Mouse (Mus musculus) cortical plate, adult 2 months (tissue): ENCODE measurements at regions not wholly inside any gene's neighbourhood (a gene's known extent, or its start where the extent isn't known, plus 50 kb on each side); places are given as distances from the start of the nearest gene placed in this dataset.

ENCODE experiments used
- H3K27ac ChIP-seq: fragments of 200-500 bp; 2 replicates; pipeline ENCODE4 v1.5.1; 2012; ENCODE audit warnings: low read length, control low read depth, inconsistent platforms; ENCODE audit not compliant: insufficient read depth
- H3K4me1 ChIP-seq: fragments of 200-500 bp; 2 replicates; pipeline ENCODE4 v1.6.1; 2011; ENCODE audit warnings: low read length; ENCODE audit not compliant: control insufficient read depth, insufficient read depth
- H3K4me3 ChIP-seq: fragments of 200-500 bp; 2 replicates; pipeline ENCODE4 v1.5.1; 2011; ENCODE audit warnings: mild to moderate bottlenecking, low read length, control low read depth; ENCODE audit not compliant: insufficient read depth
- CTCF ChIP-seq: fragments of 200-500 bp; IDR thresholded peaks from 2 replicates; pipeline ENCODE4 v1.5.1; 2011; ENCODE audit warnings: mild to moderate bottlenecking, control low read depth, low read length; ENCODE audit not compliant: insufficient read depth; ENCODE audit errors: extremely low read depth
- POLR2A ChIP-seq: fragments of 200-500 bp; IDR thresholded peaks from 2 replicates; pipeline ENCODE4 v1.6.1; 2011; ENCODE audit warnings: mild to moderate bottlenecking, low read length, control low read depth; ENCODE audit not compliant: insufficient read depth; ENCODE audit errors: extremely low read depth

GRCm38 (mm10) chr10:17528116-17528515 lies 194.9 kb upstream of the Cited2 start:
- peaks cover 3% of the 10 kb centered on the region for H3K4me1 ChIP-seq
- H3K27ac ChIP-seq = no peak overlapping the region
- no peak overlapping the region for H3K4me3 ChIP-seq
- TF ChIP-seq CTCF (no peak), POLR2A (no peak)

- H3K27ac ChIP-seq = no peak overlapping the region
- H3K4me3 ChIP-seq = no peak overlapping the region
- peaks cover 3% of the 10 kb centered on the region for H3K4me1 ChIP-seq
- TF ChIP-seq POLR2A (no peak), CTCF (no peak)
Measured at GRCm38 (mm10) chr10:17528846-17529245, 194.2 kb upstream of the Cited2 start.

DNA sequence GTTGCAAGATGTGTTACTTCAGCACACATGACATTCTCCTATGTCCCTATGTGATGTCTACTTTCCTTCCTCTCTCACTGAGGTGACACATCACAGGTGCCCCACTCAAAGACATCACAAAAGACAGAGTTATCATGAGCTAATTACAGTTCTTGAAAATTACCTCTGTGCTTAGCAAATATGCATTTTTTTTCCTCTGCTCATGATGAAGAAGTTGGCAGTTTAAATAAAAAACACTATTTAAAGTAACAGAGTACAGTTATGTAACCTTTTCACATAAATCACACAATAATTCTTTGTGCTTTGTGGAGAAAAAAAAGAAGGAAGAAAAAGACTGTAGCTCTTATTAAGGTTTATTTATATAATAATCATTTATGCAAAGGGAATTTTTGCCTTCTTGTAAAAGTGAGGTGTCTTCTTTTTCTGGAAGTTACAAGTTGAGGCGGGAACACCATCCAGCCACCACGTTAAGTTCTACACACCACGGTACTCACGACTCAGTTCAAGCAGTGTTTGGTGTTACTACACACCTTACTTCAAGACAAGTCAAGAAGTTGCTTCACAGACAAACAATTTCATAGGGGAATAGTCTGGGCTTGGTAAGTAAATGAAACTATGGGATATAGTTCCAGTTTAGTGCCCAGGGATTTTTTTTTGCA lies 193.0 kb upstream of the Cited2 start:
- H3K4me1 ChIP-seq = peaks cover 3% of the 10 kb centered on the region
- no peak overlapping the region for H3K27ac ChIP-seq
- no peak for TF ChIP-seq CTCF
- no peak for TF ChIP-seq POLR2A
- H3K4me3 ChIP-seq = no peak overlapping the region

DNA sequence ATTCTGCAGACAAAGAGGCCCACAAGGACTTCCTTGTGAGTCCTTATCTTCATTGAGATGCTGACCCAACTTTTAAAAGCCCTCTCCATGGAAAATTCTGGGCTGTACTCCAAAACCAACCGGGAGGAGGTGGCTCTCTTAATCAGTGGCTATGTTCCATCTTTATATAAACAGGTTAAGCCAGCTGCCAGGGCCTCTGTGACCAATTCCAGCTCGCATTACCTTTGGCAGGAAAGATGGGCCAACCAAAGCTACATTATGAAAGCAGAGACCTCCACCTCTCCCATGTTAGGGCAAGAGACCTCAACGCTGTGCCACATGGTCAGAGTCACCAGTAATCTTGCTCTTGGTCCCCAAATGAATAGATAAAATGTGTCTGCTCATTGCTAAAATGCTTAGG lies 192.0 kb upstream of the Cited2 start:
- TF ChIP-seq CTCF (no peak), POLR2A (no peak)
- no peak overlapping the region for H3K27ac ChIP-seq
- peaks cover 3% of the 10 kb centered on the region for H3K4me1 ChIP-seq
- H3K4me3 ChIP-seq = no peak overlapping the region

DNA sequence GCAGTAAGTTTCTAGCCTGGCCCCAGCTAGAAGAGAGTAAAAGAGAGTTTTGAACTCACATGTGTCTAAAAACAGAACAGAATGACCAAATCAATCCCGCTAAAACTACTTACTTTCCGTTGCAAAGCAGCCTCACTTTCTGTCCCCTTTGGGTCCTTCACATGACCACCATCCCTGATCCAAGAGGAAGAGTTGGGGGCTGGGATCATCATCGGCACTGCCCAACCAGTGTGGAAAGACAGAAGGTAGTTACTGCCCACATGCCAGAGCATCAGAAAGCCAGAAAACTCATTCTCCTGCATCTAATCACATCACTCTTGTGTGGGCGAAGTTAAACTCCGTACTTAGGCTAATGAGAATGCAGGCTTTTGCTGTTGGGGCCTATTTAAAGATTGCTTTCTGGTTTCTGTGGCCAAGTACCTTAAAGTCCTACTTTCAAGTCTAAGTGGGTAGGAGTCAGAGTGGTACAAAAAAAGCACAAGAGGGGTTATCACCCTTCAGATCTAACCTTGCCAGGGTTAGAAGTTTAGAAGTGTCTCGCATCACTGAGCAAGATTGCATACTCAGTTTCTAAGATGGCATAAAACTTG lies 184.0 kb upstream of the Cited2 start:
- Histone ChIP-seq H3K4me3 (no peak overlapping the region), H3K27ac (no peak overlapping the region), H3K4me1 (no peaks in the 10 kb centered on the region)
- TF ChIP-seq POLR2A (no peak), CTCF (no peak)

GRCm38 (mm10) chr10:17540404-17541375 lies 182.3 kb upstream of the Cited2 start:
- no peak for TF ChIP-seq POLR2A
- TF ChIP-seq CTCF = no peak
- Histone ChIP-seq H3K4me1 (no peaks in the 10 kb centered on the region), H3K27ac (no peak overlapping the region)

DNA sequence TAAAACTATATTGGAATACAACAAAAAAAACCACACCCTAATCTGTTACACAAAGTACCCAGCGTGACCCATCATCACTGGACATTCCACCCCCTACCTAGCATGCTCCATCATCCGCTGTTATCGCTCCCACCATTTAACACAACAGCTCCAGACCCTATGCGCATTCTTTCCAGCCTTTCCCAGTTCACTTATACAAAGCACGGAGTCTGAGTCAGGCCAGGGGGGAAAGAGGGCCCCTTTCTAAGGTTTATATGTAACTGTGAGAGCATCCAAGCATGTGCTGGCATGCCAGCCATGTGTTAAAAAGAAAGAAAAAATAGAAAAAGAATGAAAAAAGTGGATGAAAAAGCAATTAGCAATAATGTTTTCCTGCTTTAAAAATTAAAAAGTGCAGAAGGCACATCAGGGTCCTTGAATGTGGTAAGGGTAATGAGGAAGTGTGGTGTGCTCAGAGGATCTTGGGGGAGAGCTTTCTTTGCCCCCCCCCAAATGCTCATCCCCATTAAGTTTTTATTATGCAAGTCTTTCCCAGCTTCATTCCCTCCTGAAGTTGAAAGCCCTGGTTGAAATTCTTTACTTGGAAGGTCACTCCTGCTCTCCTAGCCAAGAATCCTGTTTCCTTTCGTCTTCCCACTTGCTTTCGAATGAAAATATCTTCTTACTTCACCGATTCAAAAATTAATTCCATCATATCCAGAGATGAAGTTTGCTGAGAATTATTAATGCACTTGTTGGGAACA lies 180.7 kb upstream of the Cited2 start:
- no peak overlapping the region for H3K27ac ChIP-seq
- no peaks in the 10 kb centered on the region for H3K4me1 ChIP-seq
- TF ChIP-seq CTCF (no peak), POLR2A (no peak)
- no peak overlapping the region for H3K4me3 ChIP-seq

More at GRCm38 (mm10) chr10:17540404-17541375, 182.3 kb upstream of the Cited2 start:
- H3K4me3 ChIP-seq = no peak overlapping the region

DNA sequence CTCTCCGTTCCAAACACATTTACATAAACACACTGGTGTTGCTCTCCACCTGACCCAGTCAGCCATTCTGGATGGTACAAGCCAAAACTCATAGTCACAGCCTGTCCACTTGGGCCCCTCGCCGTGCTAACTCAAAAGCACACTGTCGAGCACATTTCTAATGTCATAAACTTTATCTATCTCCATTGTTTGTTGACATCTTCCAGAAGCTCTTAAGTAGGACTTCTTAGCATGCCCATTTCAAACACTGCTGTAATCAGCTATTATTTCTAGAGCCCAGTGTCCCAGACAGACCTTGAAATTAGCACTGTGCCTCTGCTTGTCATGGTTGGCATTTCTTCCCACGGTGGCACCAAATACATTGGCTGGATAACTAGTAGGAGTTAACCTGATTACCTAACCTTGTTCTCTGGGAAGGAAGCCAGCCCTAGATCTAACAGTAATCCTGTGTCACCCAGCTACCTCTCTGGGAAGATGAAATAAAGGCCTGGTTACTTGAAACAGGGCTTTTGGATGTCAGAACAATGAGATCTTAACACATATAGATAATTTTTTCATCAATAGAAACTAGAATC lies 180.1 kb upstream of the Cited2 start:
- Histone ChIP-seq H3K27ac (no peak overlapping the region), H3K4me3 (no peak overlapping the region), H3K4me1 (no peaks in the 10 kb centered on the region)
- TF ChIP-seq CTCF (no peak), POLR2A (no peak)

GRCm38 (mm10) chr10:17545291-17545690 lies 177.7 kb upstream of the Cited2 start:
- Histone ChIP-seq H3K4me1 (no peaks in the 10 kb centered on the region), H3K27ac (no peak overlapping the region), H3K4me3 (no peak overlapping the region)
- TF ChIP-seq POLR2A (no peak), CTCF (no peak)
